Mouse (Mus musculus) erythroblast, embryonic 14.5 days (primary cell): ENCODE results near the gene Mdc1.

Experiments
- GATA1 ChIP-seq: IDR thresholded peaks from 2 replicates; pipeline ENCODE4 v1.6.1; 2012; ENCODE audit warnings: low read length, inconsistent platforms, mixed read lengths
- TAL1 ChIP-seq: IDR thresholded peaks from 3 replicates; pipeline ENCODE4 v1.6.1; 2012; ENCODE audit warnings: low read length, inconsistent platforms, mixed read lengths

GRCm38 (mm10) chr17:35813653-35814052 is 27.7 kb upstream of the Mdc1 start:
- TF ChIP-seq GATA1 (no peak), TAL1 (no peak)
